In the genomic region with DNA sequence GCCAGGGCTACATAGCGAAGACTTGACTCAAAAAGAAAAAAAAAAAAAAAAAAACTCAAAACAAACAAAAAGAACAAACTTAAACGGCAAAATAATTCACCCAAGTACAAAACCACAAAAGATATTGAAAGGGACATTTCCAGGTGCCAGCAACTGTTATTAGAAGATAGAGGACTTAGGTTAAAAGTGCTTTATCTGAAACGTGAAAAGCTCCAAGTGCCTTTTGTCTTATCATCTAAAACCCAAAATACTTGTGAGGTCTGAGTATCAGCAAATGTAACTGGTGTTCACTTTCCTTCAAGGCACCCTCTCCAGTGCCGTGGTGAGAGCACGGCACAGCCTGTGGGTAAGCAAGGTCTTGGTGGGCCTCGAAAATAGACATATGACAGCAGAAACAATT, we compare ENCODE assay signal across 25 mouse cellular contexts. TPM values are rescaled to one million over a fixed set of nuclear protein-coding genes. Genes with fewer than 3 reads are reported as not detected.
DNase-seq lines count a peak whose midpoint lies in the region; ATAC-seq lines count a peak whose summit lies in the region.
"Had no signal": no experiment of that assay in that cellular context is flagged by ENCODE, and none has a peak within 500 bp of the region (broad histone marks: within the 10 kb centered on the region; RNA-seq: fewer than 3 reads in every experiment).

No protein-coding gene starts in this region.

- H3K27me3 ChIP-seq in liver, embryonic 16.5 days (ENCODE audit: control insufficient read depth, insufficient read depth, low read depth, low read length): no peaks in the 10 kb centered on the region
- H3K27me3 ChIP-seq: heart, embryonic 13.5 days; hindbrain, embryonic 12.5 days; limb, embryonic 15.5 days; Patski had no signal

- peak; percentile 15 for DNase-seq in testis, postnatal 10 days (ENCODE audit: low spot score)
- DNase-seq in testis, postnatal 14 days (ENCODE audit: low spot score): no peak
- DNase-seq in liver: peak; percentile 41
- DNase-seq in kidney, adult 8-10 months: no peak
- DNase-seq in thymus, postnatal 36 days: no peak
- no peak for DNase-seq in thymus, postnatal 4 days
- DNase-seq in adrenal gland, adult (ENCODE audit: inconsistent age in 2 of 2, low spot score in 1 of 2): no peak
- DNase-seq: cerebellum, adult 9-10 months; forebrain, postnatal 0 days; gastrocnemius, postnatal 25 days; heart, adult 2 months; layer of hippocampus, adult 9-11 months; left cerebral cortex, postnatal 4 days; lung, postnatal 4 days; right cerebral cortex, postnatal 25 days; spleen, adult 18-20 months; thymus, postnatal 25 days had no signal

- H3K4me2 ChIP-seq in liver, embryonic 16.5 days (ENCODE audit: low read depth, low read length): no peak overlapping the region
- H3K4me2 ChIP-seq: heart, embryonic 13.5 days; hindbrain, embryonic 12.5 days; limb, embryonic 15.5 days; midbrain, embryonic 11.5 days had no signal

- no peaks in the 10 kb centered on the region for H3K9me3 ChIP-seq in liver, embryonic 16.5 days (replicated peaks; ENCODE audit: control insufficient read depth, low read length)
- H3K9me3 ChIP-seq: embryonic facial prominence, embryonic 10.5 days; heart, embryonic 13.5 days; hindbrain, embryonic 12.5 days; limb, embryonic 15.5 days had no signal

- no peak overlapping the region for H3K9ac ChIP-seq in liver, embryonic 16.5 days (ENCODE audit: low read depth, low read length)
- H3K9ac ChIP-seq: forebrain, postnatal 0 days; heart, embryonic 13.5 days; hindbrain, embryonic 12.5 days; limb, embryonic 15.5 days had no signal

- H3K36me3 ChIP-seq in liver, embryonic 16.5 days (ENCODE audit: control insufficient read depth, insufficient read depth): peaks cover 10% of the 10 kb centered on the region

- no peak overlapping the region for H3K4me3 ChIP-seq in liver, embryonic 16.5 days (ENCODE audit: low read depth, low read length)
- H3K4me3 ChIP-seq: embryonic facial prominence, embryonic 10.5 days; heart, adult 2 months; heart, embryonic 13.5 days; hindbrain, embryonic 12.5 days; limb, embryonic 15.5 days had no signal

- H3K27ac ChIP-seq in liver, embryonic 16.5 days (ENCODE audit: low read length): peak overlapping the region; percentile 73
- H3K27ac ChIP-seq: embryonic facial prominence, embryonic 10.5 days; heart, adult 2 months; hindbrain, embryonic 12.5 days had no signal

- WGBS in liver, embryonic 16.5 days (ENCODE audit: insufficient replicate concordance): 27% methylated on average over 6 of the region's 6 CpGs

- H3K4me1 ChIP-seq in liver, embryonic 16.5 days (ENCODE audit: control insufficient read depth, low read depth, low read length): peaks cover 14% of the 10 kb centered on the region
- H3K4me1 ChIP-seq: embryonic facial prominence, embryonic 10.5 days; hindbrain, embryonic 12.5 days had no signal

- ATAC-seq in liver, embryonic 16.5 days (ENCODE audit: low read depth): peak; percentile 83
- ATAC-seq: forebrain, postnatal 0 days; intestine, postnatal 0 days had no signal

RNA-seq across cellular contexts. Expression of gene Uap1, which starts 26.2 kb away (rescaled TPM):
- polyA plus RNA-seq in liver, embryonic 16.5 days (2015; fragmentation: Nextera tagmentation; extraction: Ambion mirVana): 27.3 and 31.7 TPM in 2 replicates

RNA-seq across cellular contexts. Expression of gene Ddr2, which starts 38.0 kb away (rescaled TPM):
- 1.1 and 1.3 TPM in 2 replicates for polyA plus RNA-seq in liver, embryonic 16.5 days (2015; fragmentation: Nextera tagmentation; extraction: Ambion mirVana)

Comparison
In these comparisons a context has a peak if more than half of its experiments do, and no peak if none do; other contexts are left out.
1. DNase-seq: peak in testis, postnatal 10 days (single experiment) and liver (single experiment); none in testis, postnatal 14 days (single experiment), kidney, adult 8-10 months (0 of 2), thymus, postnatal 36 days (0 of 2), thymus, postnatal 4 days (single experiment) and adrenal gland, adult (0 of 2).